Mouse (Mus musculus) lung, embryonic 15.5 days (tissue): ENCODE measurements around the gene Wasf2. TPM values are rescaled to one million over a fixed set of nuclear protein-coding genes. Genes with fewer than 3 reads are reported as not detected.
"Not testable (repeated sequence)": the region's sequence is repeated elsewhere in the genome, so short reads cannot be mapped to it uniquely, and the experiment has no call there.

ENCODE experiments used
- ATAC-seq: fragments of 200-750 bp; cut with Nextera tagmentation; 2 replicates; pipeline ENCODE4 v1.8.0; 2017; ENCODE audit warnings: moderate number of reproducible peaks, borderline replicate concordance; ENCODE audit not compliant: low FRiP score, low TSS enrichment; ENCODE audit errors: extremely low read depth
- H3K27ac ChIP-seq: fragments of 300-500 bp; sonication (generic); 2 replicates; pipeline ENCODE4 v1.5.1; 2015; ENCODE audit warnings: moderate library complexity, mild to moderate bottlenecking, inconsistent platforms
- H3K27me3 ChIP-seq: fragments of 300-500 bp; sonication (generic); 2 replicates; pipeline ENCODE4 v1.6.1; 2015; ENCODE audit warnings: inconsistent platforms
- H3K36me3 ChIP-seq: fragments of 300-500 bp; sonication (generic); 2 replicates; pipeline ENCODE4 v1.6.1; 2015; ENCODE audit warnings: inconsistent platforms
- H3K4me1 ChIP-seq: fragments of 300-500 bp; sonication (generic); 2 replicates; pipeline ENCODE4 v1.6.1; 2015; ENCODE audit warnings: inconsistent platforms
- H3K4me2 ChIP-seq: fragments of 300-500 bp; sonication (generic); 2 replicates; pipeline ENCODE4 v1.6.1; 2015; ENCODE audit warnings: inconsistent platforms, mild to moderate bottlenecking, moderate library complexity
- H3K4me3 ChIP-seq: fragments of 300-500 bp; sonication (generic); 2 replicates; pipeline ENCODE4 v1.5.1; 2015; ENCODE audit warnings: mild to moderate bottlenecking, inconsistent platforms
- H3K9ac ChIP-seq: fragments of 300-500 bp; sonication (generic); 2 replicates; pipeline ENCODE4 v1.6.1; 2015; ENCODE audit warnings: inconsistent platforms
- H3K9me3 ChIP-seq: fragments of 300-500 bp; sonication (generic); 2 replicates; pipeline ENCODE4 v1.6.1; 2016; ENCODE audit warnings: inconsistent platforms
- WGBS: fragments of 180-500 bp; shearing (Covaris S2); methylation state at CpG from one replicate; pipeline ENCODE4 v1.1.7; 2015; 5-methylcytosine and 5-hydroxymethylcytosine counted together
- polyA plus RNA-seq: library from polyadenylated mRNA; unstranded; fragments of >200 nt; fragmentation: Nextera tagmentation; extraction: Ambion mirVana; gene quantifications from 2 replicates; pipeline ENCODE4 v1.2.1, GENCODE M21; 2015

The Wasf2 gene
- polyA plus RNA-seq, 1 experiment from 2014 or later, result 120 TPM

DNA sequence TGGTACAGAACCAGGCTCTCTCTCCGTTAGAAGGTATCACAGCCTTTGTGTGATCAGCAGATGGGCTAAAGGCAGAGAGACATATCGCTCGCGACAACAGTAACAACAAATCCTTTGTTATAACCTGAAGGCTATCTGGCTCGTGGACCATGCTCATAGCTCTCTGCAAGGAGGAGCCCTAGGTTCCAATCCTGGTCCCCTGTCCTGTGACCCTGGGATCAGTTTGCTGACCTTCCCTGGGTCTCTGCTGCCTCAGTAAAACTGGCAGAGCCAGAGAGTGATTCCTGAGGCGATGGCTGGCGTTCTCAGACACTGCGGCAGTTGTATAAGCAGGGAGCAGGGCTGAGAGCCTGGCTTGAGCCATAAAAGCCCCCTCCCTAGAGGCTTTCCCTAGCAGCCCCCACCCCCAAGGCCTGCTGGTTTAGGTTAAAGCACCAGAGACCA lies 40.0 kb upstream of the Wasf2 start:
- no peaks in the 10 kb centered on the region for H3K27me3 ChIP-seq
- peak overlapping the region; percentile 98 for H3K27ac ChIP-seq
- peak overlapping the region; percentile 33 for H3K4me2 ChIP-seq
- H3K9ac ChIP-seq, result peak overlapping the region; percentile 26; the same call in 1 of the 2 replicates
- no peaks in the 10 kb centered on the region for H3K36me3 ChIP-seq
- ATAC-seq, result no peak
- 14% methylated on average over 8 of the region's 8 CpGs for WGBS
- H3K9me3 ChIP-seq, result no peaks in the 10 kb centered on the region
- H3K4me3 ChIP-seq, result no peak overlapping the region
- peaks cover 98% of the 10 kb centered on the region for H3K4me1 ChIP-seq

DNA sequence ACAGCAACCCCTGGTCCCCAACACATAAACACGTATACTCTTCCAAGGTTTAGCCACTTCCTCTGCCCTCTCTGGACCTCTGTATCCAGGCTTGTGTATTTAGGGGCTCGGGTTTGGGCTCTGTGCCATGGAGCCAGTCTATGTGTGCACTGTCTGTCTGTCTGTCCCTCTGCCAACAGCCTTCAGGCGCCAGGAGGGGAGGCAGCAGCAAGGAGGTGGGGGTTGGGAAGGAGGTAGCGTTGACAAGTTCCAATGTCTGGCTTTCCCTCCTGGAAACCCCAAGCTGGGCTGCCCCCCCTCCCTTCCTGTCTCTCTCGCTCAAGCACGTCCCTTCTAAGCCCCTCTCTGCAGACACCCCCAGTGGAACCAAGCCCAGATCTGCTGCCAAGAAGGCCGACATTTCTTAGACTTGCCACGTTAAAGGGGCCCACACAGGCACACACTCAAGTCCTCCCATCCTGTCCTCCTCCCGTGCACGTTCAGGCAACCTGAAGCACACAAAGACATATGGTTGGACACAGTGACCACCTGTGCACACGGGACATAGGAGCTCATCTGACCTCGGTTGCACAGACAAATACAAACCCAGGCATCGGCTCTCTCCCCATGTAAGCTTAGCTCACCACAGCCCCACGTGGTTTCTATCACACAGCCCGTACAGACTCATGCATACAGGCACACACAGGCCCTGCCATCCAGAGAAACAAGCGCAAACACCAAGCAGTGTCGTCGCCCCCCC lies 39.4 kb upstream of the Wasf2 start:
- Histone ChIP-seq H3K4me2 (peak overlapping the region; percentile 33), H3K9ac (peak overlapping the region; percentile 26; the same call in 1 of the 2 replicates), H3K9me3 (no peaks in the 10 kb centered on the region), H3K27me3 (no peaks in the 10 kb centered on the region), H3K4me1 (peaks cover 97% of the 10 kb centered on the region), H3K36me3 (no peaks in the 10 kb centered on the region), H3K27ac (peak overlapping the region; percentile 98), H3K4me3 (no peak overlapping the region)
- ATAC-seq, result peak; percentile 77
- 8% methylated on average over 16 of the region's 18 CpGs for WGBS

- Histone ChIP-seq H3K27ac (peak overlapping the region; percentile 98), H3K27me3 (no peaks in the 10 kb centered on the region), H3K4me3 (no peak overlapping the region), H3K9ac (no peak overlapping the region), H3K9me3 (no peaks in the 10 kb centered on the region), H3K4me2 (peak overlapping the region; percentile 33), H3K36me3 (no peaks in the 10 kb centered on the region), H3K4me1 (peaks cover 92% of the 10 kb centered on the region)
- 30% methylated on average over 4 of the region's 4 CpGs for WGBS
- no peak for ATAC-seq
These were observed 38.9 kb upstream of the Wasf2 start for GRCm38 (mm10) chr4:133091459-133091785.

- no peaks in the 10 kb centered on the region for H3K9me3 ChIP-seq
- H3K36me3 ChIP-seq, result no peaks in the 10 kb centered on the region
- 2% methylated on average over 18 of the region's 18 CpGs for WGBS
- H3K9ac ChIP-seq, result peak overlapping the region; percentile 38
- peaks cover 81% of the 10 kb centered on the region for H3K4me1 ChIP-seq
- peak overlapping the region; percentile 52 for H3K4me2 ChIP-seq
- ATAC-seq, result peak; percentile 5; the same call in 1 of the 2 replicates
- H3K4me3 ChIP-seq, result peak overlapping the region; percentile 23; the same call in 1 of the 2 replicates
- H3K27me3 ChIP-seq, result no peaks in the 10 kb centered on the region
- H3K27ac ChIP-seq, result peak overlapping the region; percentile 98
These were observed 37.8 kb upstream of the Wasf2 start for GRCm38 (mm10) chr4:133092453-133092901.

DNA sequence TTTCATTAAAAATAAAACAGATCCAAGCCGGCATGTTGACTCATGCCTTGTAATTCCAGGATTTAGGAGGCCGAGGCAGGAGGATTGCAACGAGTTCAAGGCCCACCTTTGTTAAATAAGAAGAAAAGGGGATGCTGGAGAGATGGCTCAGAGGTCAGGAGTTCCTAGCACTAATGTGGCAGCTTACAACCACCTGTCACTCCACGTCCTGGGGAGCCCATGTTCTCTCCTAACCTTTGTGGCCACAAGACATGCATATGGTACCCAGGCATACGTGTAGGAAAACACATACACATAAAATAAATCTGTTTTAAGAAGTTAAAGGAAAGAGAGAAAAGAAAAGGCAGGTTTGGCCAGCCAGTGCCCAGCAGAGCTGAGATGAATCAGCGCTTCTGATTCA lies 37.2 kb upstream of the Wasf2 start:
- no peak overlapping the region for H3K4me3 ChIP-seq
- H3K4me2 ChIP-seq, result peak overlapping the region; percentile 52; the same call in 1 of the 2 replicates
- H3K27me3 ChIP-seq, result no peaks in the 10 kb centered on the region
- no peak for ATAC-seq
- H3K36me3 ChIP-seq, result no peaks in the 10 kb centered on the region
- peak overlapping the region; percentile 98 for H3K27ac ChIP-seq
- H3K9ac ChIP-seq, result no peak overlapping the region
- H3K9me3 ChIP-seq, result no peaks in the 10 kb centered on the region
- 74% methylated on average over 6 of the region's 6 CpGs for WGBS
- peaks cover 75% of the 10 kb centered on the region for H3K4me1 ChIP-seq

DNA sequence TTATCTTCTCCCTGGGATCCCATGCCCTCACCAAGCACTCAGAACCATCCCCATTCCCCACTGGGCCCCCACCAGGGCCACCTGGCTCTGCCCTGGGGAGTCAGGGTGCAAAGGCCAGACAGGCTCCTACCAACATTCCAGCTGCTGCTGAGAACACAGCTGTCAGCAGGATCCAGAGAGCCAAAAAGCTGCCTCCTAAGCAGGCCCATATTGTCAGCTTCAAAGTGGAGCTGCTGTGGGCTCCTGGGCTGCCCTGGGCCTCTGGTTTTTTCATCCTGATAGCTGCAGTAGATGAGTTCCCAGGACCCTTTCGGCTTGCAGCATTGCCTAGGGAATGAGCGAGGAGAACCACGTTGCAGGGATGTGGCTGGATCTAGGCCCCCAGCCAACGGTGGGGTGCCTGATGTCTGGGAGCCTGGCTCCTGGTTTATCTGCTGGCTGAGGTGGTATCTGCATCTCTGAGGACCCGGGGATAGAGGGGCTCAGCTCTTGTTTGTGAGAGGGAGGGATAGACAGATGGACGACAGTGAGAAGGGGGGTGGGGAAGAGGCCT lies 36.7 kb upstream of the Wasf2 start:
- WGBS, result 25% methylated on average over 6 of the region's 6 CpGs
- no peak for ATAC-seq
- Histone ChIP-seq H3K4me3 (no peak overlapping the region), H3K27me3 (no peaks in the 10 kb centered on the region), H3K4me2 (no peak overlapping the region), H3K27ac (peak overlapping the region; percentile 98), H3K4me1 (peaks cover 70% of the 10 kb centered on the region), H3K9me3 (no peaks in the 10 kb centered on the region), H3K36me3 (no peaks in the 10 kb centered on the region), H3K9ac (no peak overlapping the region)

DNA sequence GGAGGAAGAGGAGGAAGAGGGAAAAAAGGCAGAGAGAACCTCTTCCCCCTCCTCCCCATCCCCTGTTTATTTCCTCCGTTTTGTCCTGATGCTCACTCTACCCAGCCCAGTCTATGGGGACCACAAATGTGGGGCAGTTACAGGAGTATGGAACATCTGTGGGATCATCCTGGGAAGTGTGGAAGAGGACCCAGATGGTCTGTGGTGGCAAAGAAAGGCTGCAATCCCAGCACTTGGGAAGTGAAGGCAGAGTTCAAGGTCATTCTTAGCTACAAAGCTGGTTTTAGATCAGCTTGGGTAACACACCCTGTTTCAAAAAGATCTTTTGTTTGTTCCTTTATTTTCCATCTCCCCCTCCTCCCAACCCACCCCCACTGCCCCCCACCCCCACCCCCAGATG lies 36.0 kb upstream of the Wasf2 start:
- Histone ChIP-seq H3K27ac (peak overlapping the region; percentile 98), H3K4me2 (no peak overlapping the region), H3K4me1 (peaks cover 64% of the 10 kb centered on the region), H3K9me3 (no peaks in the 10 kb centered on the region), H3K4me3 (no peak overlapping the region), H3K27me3 (no peaks in the 10 kb centered on the region), H3K36me3 (no peaks in the 10 kb centered on the region), H3K9ac (no peak overlapping the region)
- ATAC-seq, result no peak
- WGBS, result 50% methylated on average over 1 of the region's 1 CpGs

DNA sequence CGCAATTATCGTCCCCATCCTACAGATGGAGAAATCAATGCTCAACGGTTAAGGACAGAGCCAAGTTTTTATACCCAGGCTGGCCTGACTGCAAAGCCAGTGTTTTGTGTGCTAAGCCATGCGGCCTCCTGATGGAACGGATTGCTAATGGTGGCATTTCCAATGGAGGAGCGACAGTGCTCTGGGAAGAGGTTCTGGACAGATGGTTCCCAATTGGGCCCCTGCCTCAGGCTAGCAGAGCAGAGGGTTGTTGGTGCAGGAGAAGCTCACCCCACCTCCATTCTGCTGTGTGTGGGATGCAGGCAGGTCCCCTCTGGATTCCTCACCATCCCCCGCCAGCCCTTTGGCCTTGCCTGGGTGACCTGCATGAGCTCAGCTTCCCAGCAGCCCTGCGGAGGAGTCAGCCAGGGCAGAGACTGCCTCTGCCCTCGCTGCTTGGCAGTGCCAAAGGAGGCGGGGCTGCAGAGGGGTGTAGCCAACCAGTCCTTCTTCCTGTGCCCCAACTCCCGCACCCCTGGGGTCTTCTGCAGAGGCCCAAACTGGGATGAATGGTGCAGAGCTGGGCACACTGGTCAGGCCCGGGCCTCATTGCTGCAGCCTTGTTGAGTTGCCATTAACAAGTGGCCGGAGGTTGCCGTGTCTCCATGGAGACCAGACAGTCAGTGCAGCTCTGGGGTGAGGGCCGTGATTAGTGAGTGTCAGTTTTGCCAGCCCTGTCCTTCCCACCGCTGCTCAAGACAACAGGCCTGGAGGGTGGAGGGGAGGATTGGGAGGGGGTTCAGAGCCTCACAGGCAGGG lies 35.2 kb upstream of the Wasf2 start:
- peaks cover 55% of the 10 kb centered on the region for H3K4me1 ChIP-seq
- WGBS, result 35% methylated on average over 16 of the region's 16 CpGs
- peak overlapping the region; percentile 9 for H3K4me3 ChIP-seq
- 0 out of 2 replicates have a peak overlapping the region, but pooled peaks have one; percentile 12 for H3K9ac ChIP-seq
- H3K27ac ChIP-seq, result peak overlapping the region; percentile 98
- no peaks in the 10 kb centered on the region for H3K27me3 ChIP-seq
- peak; percentile 1; the same call in 1 of the 2 replicates for ATAC-seq
- H3K4me2 ChIP-seq, result peak overlapping the region; percentile 44
- H3K9me3 ChIP-seq, result no peaks in the 10 kb centered on the region
- H3K36me3 ChIP-seq, result no peaks in the 10 kb centered on the region

- H3K4me1 ChIP-seq, result peaks cover 50% of the 10 kb centered on the region
- ATAC-seq, H3K9me3 ChIP-seq, H3K36me3 ChIP-seq, H3K27me3 ChIP-seq: not testable (repeated sequence)
- peak overlapping the region; percentile 44 for H3K4me2 ChIP-seq
- peak overlapping the region; percentile 98 for H3K27ac ChIP-seq
- peak overlapping the region; percentile 9 for H3K4me3 ChIP-seq
- H3K9ac ChIP-seq, result 0 out of 2 replicates have a peak overlapping the region, but pooled peaks have one; percentile 12
- WGBS, result 12% methylated on average over 3 of the region's 3 CpGs
These were observed 34.6 kb upstream of the Wasf2 start for GRCm38 (mm10) chr4:133095734-133096065.

GRCm38 (mm10) chr4:133096671-133097070 lies 33.6 kb upstream of the Wasf2 start:
- H3K27me3 ChIP-seq, H3K9me3 ChIP-seq, ATAC-seq, H3K4me2 ChIP-seq, H3K9ac ChIP-seq, H3K27ac ChIP-seq, H3K36me3 ChIP-seq: not testable (repeated sequence)
- 0% methylated on average over 16 of the region's 26 CpGs for WGBS
- peak overlapping the region; percentile 36 for H3K4me3 ChIP-seq
- H3K4me1 ChIP-seq, result peaks cover 41% of the 10 kb centered on the region

GRCm38 (mm10) chr4:133101751-133102150 lies 28.6 kb upstream of the Wasf2 start:
- H3K27me3 ChIP-seq, result no peaks in the 10 kb centered on the region
- ATAC-seq, result no peak
- no peak overlapping the region for H3K9ac ChIP-seq
- WGBS, result 67% methylated on average over 9 of the region's 9 CpGs
- H3K27ac ChIP-seq, result no peak overlapping the region
- no peaks in the 10 kb centered on the region for H3K36me3 ChIP-seq
- H3K4me2 ChIP-seq, result no peak overlapping the region
- no peak overlapping the region for H3K4me3 ChIP-seq
- peaks cover 23% of the 10 kb centered on the region for H3K4me1 ChIP-seq
- no peaks in the 10 kb centered on the region for H3K9me3 ChIP-seq
